Mouse (Mus musculus) liver, embryonic 12.5 days (tissue): ENCODE data around the gene Kcnh6. TPM values are rescaled to one million over a fixed set of nuclear protein-coding genes. Genes with fewer than 3 reads are reported as not detected.
"Not testable (repeated sequence)": the region's sequence is repeated elsewhere in the genome, so short reads cannot be mapped to it uniquely, and the experiment has no call there.

ENCODE experiments used
- ATAC-seq: fragments of 200-750 bp; cut with Nextera tagmentation; 2 replicates; pipeline ENCODE4 v1.8.0; 2017; ENCODE audit warnings: moderate number of reproducible peaks, mild to moderate bottlenecking, moderate library complexity
- H3K27ac ChIP-seq: fragments of 300-500 bp; sonication (generic); 2 replicates; pipeline ENCODE4 v1.5.1; 2016; ENCODE audit warnings: mild to moderate bottlenecking
- H3K27me3 ChIP-seq: fragments of 300-500 bp; sonication (generic); replicated peaks from 2 replicates; pipeline ENCODE4 v1.6.1; 2016; ENCODE audit warnings: mild to moderate bottlenecking, moderate library complexity
- H3K36me3 ChIP-seq: fragments of 300-500 bp; sonication (generic); 2 replicates; pipeline ENCODE4 v1.6.1; 2016; ENCODE audit warnings: mild to moderate bottlenecking, moderate library complexity
- H3K4me1 ChIP-seq: fragments of 300-500 bp; sonication (generic); 2 replicates; pipeline ENCODE4 v1.6.1; 2016
- H3K4me2 ChIP-seq: fragments of 300-500 bp; sonication (generic); 2 replicates; pipeline ENCODE4 v1.6.1; 2016; ENCODE audit warnings: mild to moderate bottlenecking, moderate library complexity
- H3K4me3 ChIP-seq: fragments of 300-500 bp; sonication (generic); 2 replicates; pipeline ENCODE4 v1.5.1; 2016; ENCODE audit warnings: mild to moderate bottlenecking, moderate library complexity
- H3K9ac ChIP-seq: fragments of 300-500 bp; sonication (generic); 2 replicates; pipeline ENCODE4 v1.6.1; 2016; ENCODE audit warnings: mild to moderate bottlenecking, moderate library complexity
- H3K9me3 ChIP-seq: fragments of 300-500 bp; sonication (generic); replicated peaks from 2 replicates; pipeline ENCODE4 v1.6.1; 2016; ENCODE audit warnings: mild to moderate bottlenecking, moderate library complexity
- WGBS: fragments of 180-500 bp; shearing (Covaris S2); methylation state at CpG from one replicate; pipeline ENCODE4 v1.1.7; 2016; ENCODE audit not compliant: insufficient replicate concordance; 5-methylcytosine and 5-hydroxymethylcytosine counted together
- polyA plus RNA-seq: library from polyadenylated mRNA; unstranded; fragments of >200 nt; fragmentation: Nextera tagmentation; extraction: Ambion mirVana; gene quantifications from 2 replicates; pipeline ENCODE4 v1.2.1, GENCODE M21; 2016

Gene Kcnh6
- polyA plus RNA-seq, 1 experiment from 2014 or later = 0.08 TPM

GRCm38 (mm10) chr11:106065923-106066571, 58.1 kb downstream of the Kcnh6 start, which contains the start of gene Taco1:
Gene Taco1 (plus strand): TSS chr11:106066061.
- H3K9me3 ChIP-seq = no peaks in the 10 kb centered on the region
- peak within 1 kb of the TSS; percentile 79 for H3K4me3 ChIP-seq
- H3K9ac ChIP-seq = peak within 1 kb of the TSS; percentile 87
- no peaks in the 10 kb centered on the region for H3K27me3 ChIP-seq
- H3K36me3 ChIP-seq = peaks cover 13% of the 10 kb centered on the region
- peaks cover 26% of the 10 kb centered on the region for H3K4me1 ChIP-seq
- peak within 1 kb of the TSS; percentile 79 for H3K4me2 ChIP-seq
- ATAC-seq = peak; percentile 97
- WGBS = under 1% methylated on average over 49 of the region's 49 CpGs
- peak within 1 kb of the TSS; percentile 80 for H3K27ac ChIP-seq

- not testable (repeated sequence) for H3K9me3 ChIP-seq, H3K27me3 ChIP-seq, ATAC-seq
- Histone ChIP-seq H3K4me1 (peaks cover 26% of the 10 kb centered on the region), H3K4me2 (peak overlapping the region; percentile 79), H3K9ac (peak overlapping the region; percentile 87), H3K36me3 (peaks cover 17% of the 10 kb centered on the region), H3K27ac (peak overlapping the region; percentile 80), H3K4me3 (peak overlapping the region; percentile 79)
- WGBS = 7% methylated on average over 23 of the region's 23 CpGs
Measured at GRCm38 (mm10) chr11:106066616-106067015, 58.7 kb downstream of the Kcnh6 start.

- 56% methylated on average over 3 of the region's 3 CpGs for WGBS
- H3K27ac ChIP-seq = no peak overlapping the region
Measured at GRCm38 (mm10) chr11:106073774-106074173, 65.8 kb downstream of the Kcnh6 start.

GRCm38 (mm10) chr11:106076321-106076720, 68.4 kb downstream of the Kcnh6 start:
- H3K9ac ChIP-seq = no peak overlapping the region
- peak; percentile 49; the same call in 1 of the 2 replicates for ATAC-seq
- 0 out of 2 replicates have a peak, but pooled peaks cover under 1% of the 10 kb centered on the region for H3K27me3 ChIP-seq
- no peaks in the 10 kb centered on the region for H3K4me1 ChIP-seq
- H3K27ac ChIP-seq = no peak overlapping the region
- WGBS = 2% methylated on average over 4 of the region's 4 CpGs
- H3K9me3 ChIP-seq = no peaks in the 10 kb centered on the region
- peaks cover 27% of the 10 kb centered on the region for H3K36me3 ChIP-seq
- H3K4me2 ChIP-seq = no peak overlapping the region
- H3K4me3 ChIP-seq = no peak overlapping the region

More at GRCm38 (mm10) chr11:106073774-106074173, 65.8 kb downstream of the Kcnh6 start:
- Histone ChIP-seq H3K9ac (no peak overlapping the region), H3K36me3 (peaks cover 41% of the 10 kb centered on the region), H3K4me3 (no peak overlapping the region), H3K9me3 (no peaks in the 10 kb centered on the region), H3K27me3 (no peaks in the 10 kb centered on the region), H3K4me2 (no peak overlapping the region), H3K4me1 (no peaks in the 10 kb centered on the region)
- no peak for ATAC-seq

Other genes starting within 250 kb of the Kcnh6 start
- gene Cyb561, start 54.8 kb upstream of the Kcnh6 start, polyA plus RNA-seq = 1.9 TPM in 2 replicates
- gene Ace, start 40.2 kb upstream of the Kcnh6 start, polyA plus RNA-seq = 0.07 TPM in 2 replicates
- gene Ace3, start 13.4 kb upstream of the Kcnh6 start, polyA plus RNA-seq = not detected in 2 replicates
- 41.5 and 43.0 TPM in 2 replicates for gene Dcaf7, start 28.7 kb downstream of the Kcnh6 start, polyA plus RNA-seq
- gene Taco1, start 57.9 kb downstream of the Kcnh6 start, polyA plus RNA-seq = 9.6 and 10.6 TPM in 2 replicates
- gene Map3k3, start 76.5 kb downstream of the Kcnh6 start, polyA plus RNA-seq = 9.7 and 11.2 TPM in 2 replicates
- not detected in 2 replicates for gene Gm10840, start 152.7 kb downstream of the Kcnh6 start, polyA plus RNA-seq
- 109 and 112 TPM in 2 replicates for gene Limd2, start 152.7 kb downstream of the Kcnh6 start, polyA plus RNA-seq
- 12.2 and 12.6 TPM in 2 replicates for gene Strada, start 194.0 kb downstream of the Kcnh6 start, polyA plus RNA-seq
- 53.9 and 56.6 TPM in 2 replicates for gene Ccdc47, start 208.2 kb downstream of the Kcnh6 start, polyA plus RNA-seq
- gene Ddx42, start 208.8 kb downstream of the Kcnh6 start, polyA plus RNA-seq = 42.3 and 42.6 TPM in 2 replicates
- 80.9 and 83.5 TPM in 2 replicates for gene Ftsj3, start 248.0 kb downstream of the Kcnh6 start, polyA plus RNA-seq
- 219 and 221 TPM in 2 replicates for gene Psmc5, start 248.0 kb downstream of the Kcnh6 start, polyA plus RNA-seq